Mouse (Mus musculus) adrenal gland, postnatal 14 days (tissue): Measurements from ENCODE around the gene Olfr432. TPM values are rescaled to one million over a fixed set of nuclear protein-coding genes. Genes with fewer than 3 reads are reported as not detected.
"Not testable (repeated sequence)": the region's sequence is repeated elsewhere in the genome, so short reads cannot be mapped to it uniquely, and the experiment has no call there.

ENCODE experiments used
- DNase-seq: peaks from one replicate; pipeline ENCODE4 v3.0.0; 2021; ENCODE audit warnings: mixed read lengths
- long read RNA-seq, 2 experiments: library from polyadenylated mRNA; stranded (forward); transcript quantifications; one replicate each; pipeline ENCODE4 v2.0.0; 2021
- total RNA-seq: library from RNA; stranded (reverse); gene quantifications from 2 replicates; pipeline ENCODE4 v1.2.3, GENCODE M21; 2021

Olfr432 gene
- not detected in 2 replicates for total RNA-seq
- long read RNA-seq, experiment 1 = 0 reads
- long read RNA-seq, experiment 2 = 0 reads

DNA sequence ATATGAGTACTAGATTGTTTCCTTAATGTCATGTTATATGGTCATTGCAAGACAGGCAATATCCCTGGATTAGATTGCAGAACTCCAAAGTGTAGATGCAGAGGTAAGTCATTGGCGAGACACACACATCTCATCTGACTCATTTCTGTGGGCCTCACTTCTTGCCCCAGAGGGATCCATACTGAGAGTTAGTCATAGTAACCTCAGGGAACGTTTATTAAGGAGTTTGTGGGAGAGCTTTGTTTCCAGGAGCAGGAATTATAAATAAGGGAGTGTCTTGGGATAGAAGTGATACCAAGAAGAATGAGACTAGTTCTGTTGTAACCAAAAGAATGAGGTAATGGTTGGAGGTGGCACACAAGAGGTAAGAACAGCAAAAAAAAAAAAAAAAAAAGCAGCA lies at the start of gene Olfr432:
Gene Olfr432 (plus strand): TSS at position 313 of the 400 bp plus-strand sequence.
- DNase-seq = no peak

DNA sequence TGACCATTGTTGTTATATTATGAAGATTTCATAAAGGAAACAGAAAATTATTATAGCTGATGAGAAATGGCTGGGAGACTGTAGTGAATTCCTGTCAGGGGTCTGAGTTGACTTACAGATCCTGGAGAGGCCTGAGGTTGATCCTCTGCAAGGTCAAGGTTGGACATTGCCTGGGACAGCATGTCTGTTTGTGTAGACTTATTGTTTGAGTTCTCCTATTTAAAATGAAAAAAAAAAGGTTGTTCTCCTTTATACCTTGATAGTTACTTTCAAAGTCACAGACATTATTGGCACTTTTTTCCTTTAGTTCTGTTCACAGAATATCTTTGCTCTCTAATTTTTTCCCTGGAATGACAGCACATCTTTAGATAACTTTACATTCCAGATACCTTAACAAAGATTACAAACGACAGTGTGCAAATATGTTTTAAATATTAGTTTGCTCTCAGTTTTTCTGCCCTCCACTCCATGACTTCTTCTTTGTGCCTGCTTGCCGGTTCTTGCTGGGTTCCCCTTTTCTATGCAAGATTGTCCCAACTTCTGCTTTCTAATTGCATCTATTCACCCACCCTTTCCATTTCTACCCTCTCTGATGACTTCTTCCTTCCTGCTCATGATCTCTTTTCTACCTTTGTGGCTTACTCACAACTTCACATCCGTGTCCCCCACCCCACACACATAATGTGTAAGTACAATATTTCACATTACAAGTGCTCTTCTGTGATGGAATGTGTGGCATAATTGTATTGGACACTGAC lies 44.5 kb upstream of the Olfr432 start:
- DNase-seq = not testable (repeated sequence)

DNA sequence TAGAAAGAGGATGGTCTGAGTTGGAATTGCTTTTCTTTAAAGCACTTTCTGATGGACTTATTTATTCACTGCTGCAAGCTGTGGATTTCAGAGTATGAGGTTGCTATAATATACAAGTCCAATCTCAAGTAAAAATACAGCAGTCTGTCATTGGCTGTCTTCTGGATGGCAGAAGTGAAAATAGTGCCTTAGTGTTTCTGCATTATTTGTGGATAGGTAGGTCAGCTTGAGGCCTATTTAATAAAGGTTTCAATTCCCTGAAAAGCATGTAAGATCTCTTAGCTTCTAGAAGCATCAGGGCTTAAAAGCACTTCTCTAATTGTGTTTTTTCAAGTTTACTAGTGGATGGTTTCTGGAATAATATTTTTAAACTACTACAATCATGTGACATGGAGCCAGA lies 42.0 kb upstream of the Olfr432 start:
- DNase-seq = not testable (repeated sequence)

DNA sequence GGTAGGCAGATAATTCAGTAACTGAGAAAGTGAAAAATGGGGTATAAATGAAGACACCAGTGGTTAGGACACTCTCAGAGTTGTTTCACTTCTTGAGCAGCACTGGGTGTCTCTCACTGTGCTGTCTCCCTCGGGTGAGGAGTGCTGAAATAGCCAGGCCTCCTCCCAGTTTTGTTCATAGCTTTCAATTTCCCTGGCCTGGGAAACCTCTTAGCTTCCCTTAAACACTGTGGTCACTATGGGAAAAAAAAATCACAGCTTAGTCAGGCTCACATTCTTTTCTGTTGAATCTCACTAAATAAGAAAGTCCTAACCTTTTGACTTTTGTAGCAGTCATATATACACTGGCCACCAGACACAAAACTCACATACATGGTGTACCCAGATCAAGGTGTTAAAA lies 17.3 kb upstream of the Olfr432 start, which contains the start of gene Ifi205:
Gene Ifi205 (minus strand): TSS at position 113 of the 400 bp plus-strand sequence.
- no peak for DNase-seq

DNA sequence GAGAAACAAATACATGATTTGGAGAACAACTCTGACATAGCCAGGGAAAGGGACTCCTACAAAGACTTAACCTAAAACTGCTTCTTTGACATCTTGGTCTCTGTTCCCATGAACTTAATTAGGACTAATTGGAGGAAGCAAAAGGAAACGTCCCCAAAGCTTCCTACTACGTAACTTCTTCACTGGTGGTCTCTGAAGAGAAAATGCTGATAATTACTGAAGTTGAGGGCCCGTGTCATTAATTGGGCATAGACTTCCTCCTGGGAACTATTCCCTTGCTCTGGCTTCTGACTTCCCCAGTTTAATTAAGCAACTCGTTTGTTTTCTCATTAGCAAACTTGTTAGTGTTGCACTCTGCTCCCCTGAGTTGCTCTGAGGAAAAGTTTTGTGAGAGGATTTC lies 13.2 kb upstream of the Olfr432 start:
- no peak for DNase-seq

DNA sequence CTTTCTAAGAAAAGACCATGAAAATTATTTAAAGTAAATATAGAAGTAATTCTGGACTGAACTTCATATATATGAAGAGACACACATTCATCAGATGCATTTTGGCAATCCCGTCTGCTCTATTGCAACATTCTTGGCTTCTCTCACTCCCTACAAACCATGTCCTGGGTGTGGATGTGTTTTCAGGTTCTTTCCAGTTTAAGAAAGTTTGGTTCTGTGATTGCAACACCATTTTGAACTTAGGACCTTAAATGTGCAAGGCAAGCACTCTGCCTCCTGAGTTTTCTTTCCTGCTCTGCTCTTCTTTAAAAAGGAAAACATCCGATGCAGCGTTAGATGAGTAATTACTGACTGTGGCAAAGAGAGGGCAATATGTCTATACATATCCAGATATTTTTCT lies 10.5 kb upstream of the Olfr432 start:
- no peak for DNase-seq

DNA sequence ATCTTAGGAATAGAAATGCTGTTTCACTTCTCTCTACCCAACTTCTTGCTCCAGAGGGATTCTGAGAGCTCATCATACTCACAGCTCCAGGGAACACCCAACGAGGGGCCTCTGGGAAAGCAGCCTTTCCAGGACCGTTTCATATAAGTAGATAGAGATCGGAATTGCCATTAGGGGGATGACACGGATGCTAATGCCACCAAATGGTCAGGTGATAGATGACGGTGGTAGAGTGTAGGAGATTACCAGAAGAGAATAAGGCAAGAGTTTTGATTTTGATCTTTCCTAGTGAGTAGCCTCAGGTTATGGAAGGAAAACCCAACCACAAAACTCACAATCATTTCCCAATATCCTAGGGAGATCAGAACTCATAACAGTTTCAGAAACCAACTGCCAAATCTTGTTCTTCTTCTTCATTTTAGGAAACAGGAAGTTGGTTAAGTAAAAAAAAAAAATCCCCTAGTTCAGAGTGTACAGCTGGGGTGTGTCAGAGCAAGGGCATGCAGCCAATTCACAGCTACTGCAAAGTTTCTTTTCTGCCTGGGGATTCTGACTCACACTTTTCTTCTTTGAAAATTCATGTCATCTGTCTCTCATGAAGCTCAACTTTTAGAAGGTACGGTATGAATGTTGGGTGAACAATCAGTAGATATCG lies 8.4 kb upstream of the Olfr432 start, which contains the start of gene Olfr433:
Gene Olfr433 (plus strand): TSS at position 183 of the 655 bp plus-strand sequence.
- peak; percentile 34 for DNase-seq

DNA sequence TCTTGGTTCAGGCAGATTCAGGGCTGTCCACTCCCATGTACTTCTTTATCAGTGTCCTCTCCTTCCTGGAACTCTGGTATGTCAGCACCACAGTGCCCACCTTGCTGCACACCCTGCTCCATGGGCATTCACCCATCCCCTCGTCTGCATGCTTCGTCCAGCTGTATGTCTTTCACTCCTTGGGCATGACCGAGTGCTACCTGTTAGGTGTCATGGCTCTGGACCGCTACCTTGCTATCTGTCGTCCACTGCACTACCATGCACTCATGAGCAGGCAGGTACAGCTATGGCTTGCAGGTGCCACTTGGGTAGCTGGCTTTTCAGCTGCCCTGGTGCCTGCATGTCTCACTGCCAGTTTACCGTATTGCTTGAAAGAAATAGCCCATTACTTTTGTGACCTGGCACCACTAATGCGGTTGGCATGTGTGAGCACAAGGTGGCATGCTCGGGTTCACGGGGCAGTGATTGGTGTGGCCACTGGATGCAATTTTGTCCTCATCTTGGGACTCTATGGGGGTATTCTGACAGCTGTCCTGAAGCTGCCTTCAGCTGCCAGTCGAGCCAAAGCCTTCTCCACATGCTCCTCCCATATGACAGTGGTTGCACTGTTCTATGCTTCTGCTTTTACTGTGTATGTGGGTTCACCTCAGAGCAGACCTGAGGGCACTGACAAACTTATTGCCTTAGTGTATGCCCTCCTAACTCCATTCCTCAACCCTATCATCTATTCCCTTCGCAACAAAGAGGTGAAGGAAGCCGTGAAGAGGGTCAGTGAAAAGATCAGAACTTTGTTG lies 6.7 kb upstream of the Olfr432 start:
- not testable (repeated sequence) for DNase-seq

DNA sequence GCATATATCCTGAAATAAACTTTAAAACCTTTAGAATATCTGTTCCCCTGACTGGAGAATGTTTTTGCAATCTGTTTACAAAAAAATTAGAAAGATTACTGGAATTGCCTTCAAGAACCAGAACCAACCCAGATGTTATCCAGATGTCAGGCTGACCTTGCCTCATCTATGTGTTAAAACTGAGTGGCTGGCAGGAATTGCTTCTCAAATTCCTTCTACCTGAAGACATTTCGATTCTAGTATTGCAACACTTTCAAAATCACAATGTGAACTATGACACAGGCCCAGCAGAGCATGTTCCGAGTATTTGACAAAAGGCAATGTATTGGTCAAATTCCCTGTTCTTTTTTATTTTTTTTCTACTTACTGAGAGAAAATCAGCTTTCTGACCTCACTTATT lies 4.6 kb upstream of the Olfr432 start:
- DNase-seq = no peak

DNA sequence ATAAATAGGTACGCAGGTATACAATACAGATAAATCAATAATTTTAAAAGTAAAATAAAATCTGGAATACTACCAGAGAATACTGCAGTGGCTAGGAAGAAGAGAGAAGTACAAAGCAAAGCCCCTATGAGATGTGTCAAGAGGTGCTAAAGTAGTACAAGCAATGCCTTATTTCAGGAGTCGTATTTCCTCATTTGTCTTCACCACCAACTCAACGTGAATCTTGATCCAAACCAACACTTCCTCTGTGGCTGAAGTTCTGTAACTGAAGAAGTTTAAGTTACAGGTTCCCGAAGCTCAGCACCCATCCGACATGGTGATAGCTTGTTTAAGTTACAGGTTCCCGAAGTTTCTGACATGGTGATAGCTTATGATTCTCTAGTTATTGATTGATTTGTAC lies 778 bp upstream of the Olfr432 start:
- not testable (repeated sequence) for DNase-seq

DNA sequence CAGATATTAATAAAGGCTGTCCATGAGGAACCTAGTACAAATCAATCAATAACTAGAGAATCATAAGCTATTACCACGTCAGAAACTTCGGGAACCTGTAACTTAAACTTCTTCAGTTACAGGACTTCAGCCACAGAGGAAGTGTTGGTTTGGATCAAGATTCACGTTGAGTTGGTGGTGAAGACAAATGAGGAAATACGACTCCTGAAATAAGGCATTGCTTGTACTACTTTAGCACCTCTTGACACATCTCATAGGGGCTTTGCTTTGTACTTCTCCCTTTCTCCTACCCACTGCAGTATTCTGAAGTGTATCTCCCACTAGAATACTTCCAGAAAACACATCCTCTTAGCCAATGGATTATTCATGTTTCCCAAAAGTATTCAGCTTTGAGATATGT lies 352 bp downstream of the Olfr432 start:
- DNase-seq = not testable (repeated sequence)

DNA sequence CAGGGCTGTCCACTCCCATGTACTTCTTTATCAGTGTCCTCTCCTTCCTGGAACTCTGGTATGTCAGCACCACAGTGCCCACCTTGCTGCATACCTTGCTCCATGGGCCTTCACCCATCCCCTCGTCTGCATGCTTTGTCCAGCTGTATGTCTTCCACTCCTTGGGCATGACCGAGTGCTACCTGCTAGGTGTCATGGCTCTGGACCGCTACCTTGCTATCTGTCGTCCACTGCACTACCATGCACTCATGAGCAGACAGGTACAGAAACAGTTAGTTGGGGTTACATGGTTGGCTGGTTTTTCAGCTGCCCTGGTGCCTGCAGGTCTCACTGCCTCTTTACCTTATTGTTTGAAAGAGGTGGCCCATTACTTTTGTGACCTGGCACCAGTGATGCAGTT lies 1.5 kb downstream of the Olfr432 start:
- no peak for DNase-seq

DNA sequence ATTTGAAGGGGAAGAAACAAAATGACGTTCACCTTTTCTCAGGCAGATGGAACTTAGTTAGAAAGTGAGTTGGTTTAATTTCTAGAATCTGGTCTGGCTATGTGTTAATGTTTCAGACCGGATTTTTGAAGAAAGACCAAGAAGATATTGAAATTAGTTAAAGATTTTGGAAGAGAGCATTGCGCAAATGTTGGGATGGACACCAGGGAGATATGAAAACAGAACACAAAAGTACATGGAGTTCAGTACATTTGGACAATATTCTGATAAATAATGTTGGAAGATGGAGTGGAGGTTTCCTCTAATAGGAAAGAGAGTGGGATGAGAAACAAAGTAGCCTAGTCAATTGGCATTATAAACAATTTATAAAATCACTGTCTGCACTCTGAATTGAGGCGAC lies 2.5 kb downstream of the Olfr432 start:
- DNase-seq = no peak

DNA sequence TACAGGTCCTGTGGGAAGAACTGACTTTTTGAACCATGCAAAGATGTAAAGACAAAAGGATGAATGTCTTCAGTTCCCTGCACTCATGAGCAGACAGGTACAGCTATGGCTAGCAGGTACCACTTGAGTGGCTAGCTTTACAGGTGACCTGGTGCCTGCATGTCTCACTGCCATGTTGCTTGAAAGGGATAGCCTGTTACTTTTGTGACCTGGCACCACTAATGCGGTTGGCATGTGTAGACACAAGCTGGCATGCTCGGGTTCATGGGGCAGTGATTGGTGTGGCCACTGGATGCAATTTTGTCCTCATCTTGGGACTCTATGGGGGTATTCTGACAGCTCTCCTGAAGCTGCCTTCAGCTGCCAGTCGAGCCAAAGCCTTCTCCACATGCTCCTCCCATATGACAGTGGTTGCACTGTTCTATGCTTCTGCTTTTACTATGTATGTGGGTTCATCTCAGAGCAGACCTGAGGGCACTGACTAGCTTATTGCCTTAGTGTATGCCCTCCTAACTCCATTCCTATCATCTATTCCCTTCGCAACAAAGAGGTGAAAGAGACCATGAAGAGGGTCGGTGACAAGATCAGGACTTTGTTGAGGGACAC lies 3.0 kb downstream of the Olfr432 start:
- DNase-seq = no peak

DNA sequence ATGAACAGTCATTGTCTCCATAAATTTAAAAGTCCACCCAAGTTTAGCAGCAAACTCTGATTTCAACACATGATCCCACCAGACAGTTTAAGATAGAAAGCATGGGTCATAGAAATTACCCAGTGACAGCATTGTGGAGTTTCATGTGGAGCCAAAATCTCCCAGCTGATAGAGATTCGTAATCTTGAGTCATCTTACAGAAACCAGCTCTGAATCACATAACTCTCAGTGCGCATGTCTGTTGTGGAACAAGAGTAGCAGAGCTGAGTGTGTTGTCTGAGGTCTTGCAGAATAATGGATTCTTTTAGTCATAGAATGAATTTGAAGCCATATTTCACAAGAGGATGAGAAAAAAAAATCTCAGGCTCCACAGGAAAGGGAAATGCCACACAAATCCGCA lies 4.0 kb downstream of the Olfr432 start:
- peak; percentile 10 for DNase-seq

DNA sequence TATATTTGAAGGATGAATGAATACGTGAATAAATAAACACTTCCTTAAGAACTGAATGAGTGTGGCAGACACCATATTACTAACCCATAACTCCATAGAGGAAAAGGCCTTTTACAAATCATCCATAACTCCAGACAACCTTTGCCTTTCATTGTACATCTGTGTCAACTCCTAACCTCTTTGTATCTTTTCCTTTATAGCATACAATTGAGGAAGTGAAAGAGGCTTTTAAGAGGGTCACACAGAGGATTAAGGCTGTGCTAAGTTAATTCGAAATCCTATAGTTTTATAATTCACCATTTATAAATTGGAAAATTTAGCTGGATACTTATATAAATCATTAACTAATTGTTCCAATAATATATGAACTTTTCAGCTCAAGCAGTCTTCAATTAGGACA lies 6.2 kb downstream of the Olfr432 start:
- DNase-seq = no peak

DNA sequence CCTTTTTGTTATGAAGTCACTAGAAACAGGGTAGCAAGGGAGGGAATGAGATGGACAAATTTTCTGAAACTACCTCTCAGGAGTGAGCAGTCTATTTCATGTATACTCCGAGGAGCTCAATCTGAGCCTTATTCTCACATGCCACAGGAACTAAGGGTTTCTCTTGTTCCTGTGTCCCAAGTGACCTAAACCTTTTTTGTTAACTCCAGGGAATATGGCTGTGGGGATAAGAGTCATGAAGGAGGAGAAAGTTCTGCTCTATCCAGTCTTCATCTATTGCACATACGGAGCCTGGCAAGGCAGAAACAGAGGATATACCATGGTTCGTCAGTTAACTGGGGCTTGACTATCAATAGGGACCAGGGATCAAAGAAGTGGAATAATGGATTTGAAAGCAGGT lies 17.3 kb downstream of the Olfr432 start, which contains the start of gene Olfr430:
Gene Olfr430 (plus strand): TSS at position 301 of the 400 bp plus-strand sequence.
- no peak for DNase-seq

DNA sequence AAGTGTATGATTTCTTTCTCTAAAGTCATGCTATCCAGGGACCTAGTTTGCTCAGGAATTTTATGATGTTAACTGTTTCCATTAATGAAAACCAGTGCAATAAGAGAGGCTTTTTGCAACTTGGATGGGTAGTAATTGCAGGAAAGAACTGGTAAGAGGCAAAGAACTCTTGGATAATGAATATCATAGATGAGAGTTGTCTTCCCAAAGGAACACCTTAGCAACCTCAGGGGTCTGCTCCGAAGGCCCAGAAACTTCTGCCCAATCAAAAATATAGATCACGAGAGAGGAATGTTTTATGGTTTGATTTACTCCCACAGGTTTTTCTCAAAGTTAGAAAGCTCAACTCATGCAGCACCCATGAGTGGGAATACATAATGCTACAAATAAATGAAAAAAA lies 35.0 kb downstream of the Olfr432 start, which contains the start of gene Olfr429:
Gene Olfr429 (plus strand): TSS at position 301 of the 400 bp plus-strand sequence.
- no peak for DNase-seq

DNA sequence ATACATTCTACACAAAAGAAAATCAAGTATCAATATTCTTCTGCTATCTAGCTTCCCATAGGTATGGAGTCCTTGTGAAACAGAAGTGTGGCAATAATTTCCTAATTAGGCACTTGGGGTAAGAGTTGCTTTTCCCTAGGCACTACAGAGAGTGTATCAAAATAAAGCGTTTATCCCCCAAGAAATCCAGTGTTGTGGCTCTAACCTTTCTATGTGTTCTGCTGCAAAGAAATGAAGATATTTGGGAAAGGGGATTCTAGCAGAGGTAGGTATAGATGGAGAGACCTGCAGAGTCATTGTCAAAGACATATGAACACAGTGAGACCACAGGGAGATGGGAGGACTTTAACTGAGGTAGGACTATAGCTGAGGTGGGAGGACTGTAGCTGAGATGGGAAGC lies 47.6 kb downstream of the Olfr432 start, which contains the start of gene Olfr427:
Gene Olfr427 (plus strand): TSS at position 301 of the 400 bp plus-strand sequence.
- DNase-seq = no peak

DNA sequence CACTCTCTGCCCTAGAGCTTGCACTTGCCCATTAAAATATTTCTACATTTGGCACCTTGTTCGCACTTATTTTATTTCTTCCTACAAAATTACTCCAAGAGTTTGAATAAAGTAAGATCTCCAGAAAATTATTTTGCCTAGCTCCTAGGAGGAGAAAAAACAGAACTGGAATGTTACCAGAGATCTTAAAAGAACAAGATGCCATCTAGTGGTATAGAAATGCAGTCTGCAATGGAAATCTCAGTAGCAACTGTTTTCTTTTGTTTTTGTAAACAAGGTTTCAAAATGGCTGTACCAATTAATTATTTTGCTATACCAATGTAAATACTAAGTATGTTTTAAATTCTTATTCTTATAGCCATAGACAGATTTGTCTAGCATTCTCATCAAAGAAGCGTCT lies 54.7 kb downstream of the Olfr432 start:
- no peak for DNase-seq
